Mouse (Mus musculus): ENCODE data around the gene Adm2. TPM values are rescaled to one million over a fixed set of nuclear protein-coding genes. Genes with fewer than 3 reads are reported as not detected.

The Adm2 gene
- total RNA-seq, 2 experiments from 2014 or later, result not detected

DNA sequence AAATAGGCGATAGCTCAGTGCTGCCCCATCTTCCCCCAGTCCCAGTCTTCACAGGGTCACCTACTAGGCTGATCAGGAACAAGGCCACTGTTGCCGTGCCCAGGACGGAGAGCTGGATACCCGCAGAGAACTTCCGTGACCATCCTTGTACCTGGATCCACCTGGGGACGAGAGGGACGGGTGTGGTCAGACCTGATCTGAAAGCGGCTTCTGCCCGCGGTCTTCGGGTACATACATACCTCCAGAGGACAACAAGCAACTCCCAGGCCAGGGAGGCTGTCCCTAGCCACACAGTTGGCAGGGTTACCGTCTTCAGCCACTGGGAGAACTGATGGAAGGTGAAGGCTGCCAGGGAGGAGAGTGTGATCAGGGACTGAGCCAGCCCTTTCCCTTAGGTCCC lies 30.3 kb downstream of the Adm2 start:
- no peak for ATAC-seq (replicated peaks; ENCODE audit: low FRiP score, poor library complexity, severe bottlenecking)

- ATAC-seq (replicated peaks; ENCODE audit: low FRiP score, poor library complexity, severe bottlenecking), result no peak
Observed at GRCm38 (mm10) chr15:89353837-89354236, 31.3 kb downstream of the Adm2 start.

GRCm38 (mm10) chr15:89354455-89354854 lies 31.9 kb downstream of the Adm2 start:
- 0 out of 2 replicates have a peak, but pooled peaks have one; percentile 0 for ATAC-seq (replicated peaks; ENCODE audit: low FRiP score, poor library complexity, severe bottlenecking)

DNA sequence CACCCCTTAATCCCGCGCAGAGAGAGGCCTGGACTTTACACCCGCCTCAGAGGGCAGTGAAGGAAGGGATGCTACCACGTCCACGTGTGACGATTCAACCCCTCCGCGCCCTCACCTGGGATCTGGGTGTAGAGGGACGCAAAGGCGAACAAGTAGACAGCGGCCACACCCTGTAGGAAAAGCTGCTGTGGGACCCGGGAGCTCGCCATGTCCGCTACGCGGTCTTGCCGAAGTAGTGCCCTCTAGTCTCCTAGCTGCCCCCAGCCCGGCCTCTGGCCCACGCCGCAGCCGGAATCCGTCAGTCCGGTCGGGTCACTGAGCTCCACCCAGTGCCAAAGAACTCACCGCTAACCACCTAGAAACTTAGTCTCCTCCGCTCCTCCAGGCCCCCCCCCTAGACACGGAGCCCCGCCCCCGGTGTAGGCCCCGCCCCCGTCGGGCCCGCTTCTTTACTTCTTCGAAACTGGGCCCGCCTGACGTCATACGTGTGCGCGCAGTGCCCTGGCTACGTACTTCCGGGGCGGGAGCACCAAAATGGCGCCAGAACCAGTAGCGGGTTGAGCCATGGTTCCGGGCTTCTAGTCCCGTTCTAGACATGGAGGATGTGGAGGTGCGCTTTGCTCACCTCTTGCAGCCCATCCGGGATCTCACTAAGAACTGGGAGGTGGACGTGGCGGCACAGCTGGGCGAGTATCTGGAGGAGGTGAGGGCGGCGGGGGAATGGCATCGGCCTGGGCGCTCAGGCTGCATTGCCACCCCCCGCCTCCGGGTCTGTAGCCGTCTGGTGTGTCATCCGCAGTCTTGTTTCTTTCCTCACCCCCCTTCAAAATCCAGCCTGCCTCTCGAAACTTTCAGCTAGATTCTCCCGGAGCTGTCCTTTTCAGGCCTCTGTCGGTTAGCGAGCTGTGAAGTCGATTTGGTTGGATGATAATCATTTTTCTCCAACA lies 33.0 kb downstream of the Adm2 start, which contains the start of the genes Lmf2 and Ncaph2:
Lmf2 (minus strand) TSS at position 419 of the 947 bp plus-strand sequence.
Ncaph2 (plus strand) TSS at position 479 of the 947 bp plus-strand sequence.
- ATAC-seq (replicated peaks; ENCODE audit: low FRiP score, poor library complexity, severe bottlenecking), result peak; percentile 77

- peak; percentile 48 for ATAC-seq (replicated peaks; ENCODE audit: low FRiP score, poor library complexity, severe bottlenecking)
Observed at GRCm38 (mm10) chr15:89356372-89356771, 33.9 kb downstream of the Adm2 start.

GRCm38 (mm10) chr15:89358784-89359183 lies 36.3 kb downstream of the Adm2 start:
- ATAC-seq (replicated peaks; ENCODE audit: low FRiP score, poor library complexity, severe bottlenecking), result no peak

DNA sequence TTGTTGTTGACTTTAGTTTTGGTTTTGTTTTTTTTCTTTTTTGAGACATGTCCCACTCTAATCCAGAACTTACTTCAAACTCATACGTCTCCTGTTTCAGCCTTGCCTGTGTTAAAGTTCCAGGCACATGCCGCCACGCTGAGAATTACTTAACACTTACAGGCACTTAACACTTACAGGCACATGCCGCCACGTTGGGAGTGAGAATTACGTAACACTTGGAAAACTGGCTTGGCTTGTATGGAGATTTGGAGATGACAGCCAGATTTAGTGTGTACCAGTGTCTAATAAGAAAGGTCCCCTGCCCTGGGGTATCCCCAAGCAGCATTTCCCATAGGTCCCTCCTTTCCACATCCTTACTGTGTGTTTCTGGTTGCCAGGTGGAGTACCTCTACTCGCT lies 40.5 kb downstream of the Adm2 start:
- ATAC-seq (replicated peaks; ENCODE audit: low FRiP score, poor library complexity, severe bottlenecking), result no peak

- no peak for ATAC-seq (replicated peaks; ENCODE audit: low FRiP score, poor library complexity, severe bottlenecking)
Observed at GRCm38 (mm10) chr15:89365141-89365551, 42.6 kb downstream of the Adm2 start.

DNA sequence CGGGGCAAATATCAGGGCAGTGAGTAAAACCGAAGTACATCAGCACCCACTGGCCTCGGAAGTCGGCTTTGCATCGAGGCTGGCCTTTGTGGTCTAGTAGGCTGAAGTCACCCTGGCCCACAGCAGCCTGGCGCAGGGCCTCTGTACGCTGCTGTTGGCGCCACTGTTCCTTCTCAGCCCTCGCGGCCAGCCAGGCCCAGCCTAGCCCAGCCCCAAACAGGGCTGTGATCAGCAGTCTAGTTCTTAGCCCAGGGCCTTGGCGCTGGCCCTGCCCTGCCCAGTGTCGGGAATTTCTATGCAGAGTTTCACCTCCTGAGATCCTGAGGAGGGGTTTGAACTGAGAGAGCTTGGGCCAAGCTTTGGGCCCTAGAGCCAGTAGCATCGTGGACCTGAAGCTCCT lies 49.5 kb downstream of the Adm2 start:
- ATAC-seq (replicated peaks; ENCODE audit: low FRiP score, poor library complexity, severe bottlenecking), result no peak

GRCm38 (mm10) chr15:89372536-89372935 lies 50.0 kb downstream of the Adm2 start:
- no peak for ATAC-seq (replicated peaks; ENCODE audit: low FRiP score, poor library complexity, severe bottlenecking)

- ATAC-seq (replicated peaks; ENCODE audit: low FRiP score, poor library complexity, severe bottlenecking), result peak; percentile 84
Observed at GRCm38 (mm10) chr15:89373027-89373761, 50.7 kb downstream of the Adm2 start.

DNA sequence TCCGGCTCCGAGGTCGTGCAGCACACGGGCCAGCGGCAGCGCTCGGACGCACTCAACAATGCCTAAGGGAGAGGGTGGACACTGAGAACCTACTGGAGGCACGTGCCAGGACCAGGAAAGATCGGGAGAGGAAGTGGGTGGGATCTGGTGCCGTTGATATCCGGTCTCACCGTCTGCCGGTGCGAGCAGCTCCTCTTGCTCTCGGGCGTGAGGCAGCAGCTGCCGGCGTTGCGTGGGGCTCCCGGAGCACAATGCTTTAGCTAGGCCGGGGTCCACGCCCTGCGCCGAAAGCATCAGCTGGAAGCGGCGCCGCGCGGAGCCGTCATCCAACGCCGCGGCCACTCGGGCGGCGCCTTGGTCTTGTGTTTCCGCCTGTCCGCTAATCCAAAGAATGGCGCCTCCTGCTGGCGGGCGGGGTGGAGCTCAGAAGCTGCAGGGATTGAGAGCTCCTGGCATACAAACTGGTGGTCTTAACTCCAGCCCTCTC lies 51.3 kb downstream of the Adm2 start, which contains the start of gene Sco2:
Sco2 (minus strand) TSS at position 85 of the 487 bp plus-strand sequence.
- peak; percentile 70 for ATAC-seq (replicated peaks; ENCODE audit: low FRiP score, poor library complexity, severe bottlenecking)

Other genes starting within 250 kb of the Adm2 start
- 2.7 and 11.9 TPM in 2 replicates for gene Trabd, start 247.6 kb upstream of the Adm2 start, total RNA-seq (2015; ENCODE audit: low replicate concordance)
- gene Trabd, start 247.6 kb upstream of the Adm2 start, total RNA-seq (2017; ENCODE audit: low replicate concordance), result 6.3 and 8.3 TPM in 2 replicates
- gene Selenoo, start 233.6 kb upstream of the Adm2 start, total RNA-seq (2015; ENCODE audit: low replicate concordance), result 3.8 and 8.8 TPM in 2 replicates
- gene Selenoo, start 233.6 kb upstream of the Adm2 start, total RNA-seq (2017; ENCODE audit: low replicate concordance), result 5.9 and 6.0 TPM in 2 replicates
- gene Tubgcp6, start 199.6 kb upstream of the Adm2 start, total RNA-seq (2015; ENCODE audit: low replicate concordance), result 7.3 and 13.8 TPM in 2 replicates
- gene Tubgcp6, start 199.6 kb upstream of the Adm2 start, total RNA-seq (2017; ENCODE audit: low replicate concordance), result 15.3 and 21.2 TPM in 2 replicates
- gene Hdac10, start 194.0 kb upstream of the Adm2 start, total RNA-seq (2015; ENCODE audit: low replicate concordance), result 1.5 TPM in 1 of 2 replicates, not detected in the other
- gene Hdac10, start 194.0 kb upstream of the Adm2 start, total RNA-seq (2017; ENCODE audit: low replicate concordance), result 1.7 and 2.5 TPM in 2 replicates
- not detected in 2 replicates for gene Mapk12, start 182.0 kb upstream of the Adm2 start, total RNA-seq (2015; ENCODE audit: low replicate concordance)
- gene Mapk12, start 182.0 kb upstream of the Adm2 start, total RNA-seq (2017; ENCODE audit: low replicate concordance), result not detected in 2 replicates
- not detected in 2 replicates for gene Mapk11, start 173.1 kb upstream of the Adm2 start, total RNA-seq (2015; ENCODE audit: low replicate concordance)
- gene Mapk11, start 173.1 kb upstream of the Adm2 start, total RNA-seq (2017; ENCODE audit: low replicate concordance), result 0.17 TPM in 1 of 2 replicates, not detected in the other
- gene Plxnb2, start 141.9 kb upstream of the Adm2 start, total RNA-seq (2015; ENCODE audit: low replicate concordance), result 9.6 and 14.2 TPM in 2 replicates
- gene Plxnb2, start 141.9 kb upstream of the Adm2 start, total RNA-seq (2017; ENCODE audit: low replicate concordance), result 4.9 and 6.9 TPM in 2 replicates
- gene Dennd6b, start 126.2 kb upstream of the Adm2 start, total RNA-seq (2015; ENCODE audit: low replicate concordance), result not detected in 2 replicates
- gene Dennd6b, start 126.2 kb upstream of the Adm2 start, total RNA-seq (2017; ENCODE audit: low replicate concordance), result 0.84 and 1.7 TPM in 2 replicates
- gene Ppp6r2, start 111.2 kb upstream of the Adm2 start, total RNA-seq (2015; ENCODE audit: low replicate concordance), result 18.1 and 19.6 TPM in 2 replicates
- gene Ppp6r2, start 111.2 kb upstream of the Adm2 start, total RNA-seq (2017; ENCODE audit: low replicate concordance), result 26.2 and 47.5 TPM in 2 replicates
- 38.9 and 39.6 TPM in 2 replicates for gene Sbf1, start 7.4 kb upstream of the Adm2 start, total RNA-seq (2015; ENCODE audit: low replicate concordance)
- gene Sbf1, start 7.4 kb upstream of the Adm2 start, total RNA-seq (2017; ENCODE audit: low replicate concordance), result 11.2 and 22.4 TPM in 2 replicates
- not detected in 2 replicates for gene Miox, start 11.7 kb downstream of the Adm2 start, total RNA-seq (2015; ENCODE audit: low replicate concordance)
- gene Miox, start 11.7 kb downstream of the Adm2 start, total RNA-seq (2017; ENCODE audit: low replicate concordance), result not detected in 2 replicates
- 18.6 and 21.3 TPM in 2 replicates for gene Lmf2, start 32.9 kb downstream of the Adm2 start, total RNA-seq (2015; ENCODE audit: low replicate concordance)
- gene Lmf2, start 32.9 kb downstream of the Adm2 start, total RNA-seq (2017; ENCODE audit: low replicate concordance), result 8.3 and 9.1 TPM in 2 replicates
- 30.6 and 48.1 TPM in 2 replicates for gene Ncaph2, start 33.0 kb downstream of the Adm2 start, total RNA-seq (2015; ENCODE audit: low replicate concordance)
- gene Ncaph2, start 33.0 kb downstream of the Adm2 start, total RNA-seq (2017; ENCODE audit: low replicate concordance), result 60.7 and 118 TPM in 2 replicates
- 1.3 and 5.2 TPM in 2 replicates for gene Sco2, start 51.1 kb downstream of the Adm2 start, total RNA-seq (2015; ENCODE audit: low replicate concordance)
- gene Sco2, start 51.1 kb downstream of the Adm2 start, total RNA-seq (2017; ENCODE audit: low replicate concordance), result 0.68 and 2.1 TPM in 2 replicates
- gene Tymp, start 54.3 kb downstream of the Adm2 start, total RNA-seq (2015; ENCODE audit: low replicate concordance), result not detected in 2 replicates
- gene Tymp, start 54.3 kb downstream of the Adm2 start, total RNA-seq (2017; ENCODE audit: low replicate concordance), result not detected in 2 replicates
- gene Odf3b, start 56.6 kb downstream of the Adm2 start, total RNA-seq (2015; ENCODE audit: low replicate concordance), result not detected in 2 replicates
- gene Odf3b, start 56.6 kb downstream of the Adm2 start, total RNA-seq (2017; ENCODE audit: low replicate concordance), result 2.3 TPM in 1 of 2 replicates, not detected in the other
- gene Klhdc7b, start 62.2 kb downstream of the Adm2 start, total RNA-seq (2015; ENCODE audit: low replicate concordance), result not detected in 2 replicates
- not detected in 2 replicates for gene Klhdc7b, start 62.2 kb downstream of the Adm2 start, total RNA-seq (2017; ENCODE audit: low replicate concordance)
- gene Syce3, start 87.8 kb downstream of the Adm2 start, total RNA-seq (2015; ENCODE audit: low replicate concordance), result not detected in 2 replicates
- gene Syce3, start 87.8 kb downstream of the Adm2 start, total RNA-seq (2017; ENCODE audit: low replicate concordance), result not detected in 2 replicates
- gene Cpt1b, start 103.1 kb downstream of the Adm2 start, total RNA-seq (2015; ENCODE audit: low replicate concordance), result 2.1 and 6.9 TPM in 2 replicates
- 0.84 and 4.4 TPM in 2 replicates for gene Cpt1b, start 103.1 kb downstream of the Adm2 start, total RNA-seq (2017; ENCODE audit: low replicate concordance)
- gene C730034F03Rik, start 106.9 kb downstream of the Adm2 start, total RNA-seq (2015; ENCODE audit: low replicate concordance), result 0.58 and 1.0 TPM in 2 replicates
- 1.4 and 5.3 TPM in 2 replicates for gene C730034F03Rik, start 106.9 kb downstream of the Adm2 start, total RNA-seq (2017; ENCODE audit: low replicate concordance)
- not detected in 2 replicates for gene Gm44502, start 107.0 kb downstream of the Adm2 start, total RNA-seq (2015; ENCODE audit: low replicate concordance)
- gene Gm44502, start 107.0 kb downstream of the Adm2 start, total RNA-seq (2017; ENCODE audit: low replicate concordance), result 0.14 TPM in 1 of 2 replicates, not detected in the other
- gene Chkb, start 107.2 kb downstream of the Adm2 start, total RNA-seq (2015; ENCODE audit: low replicate concordance), result 82.0 and 92.2 TPM in 2 replicates
- 28.6 and 30.9 TPM in 2 replicates for gene Chkb, start 107.2 kb downstream of the Adm2 start, total RNA-seq (2017; ENCODE audit: low replicate concordance)
- 0.19 and 0.21 TPM in 2 replicates for gene Mapk8ip2, start 131.2 kb downstream of the Adm2 start, total RNA-seq (2015; ENCODE audit: low replicate concordance)
- 0.14 and 0.34 TPM in 2 replicates for gene Mapk8ip2, start 131.2 kb downstream of the Adm2 start, total RNA-seq (2017; ENCODE audit: low replicate concordance)
- gene Arsa, start 154.7 kb downstream of the Adm2 start, total RNA-seq (2015; ENCODE audit: low replicate concordance), result 0.42 TPM in 1 of 2 replicates, not detected in the other
- 1.5 and 2.2 TPM in 2 replicates for gene Arsa, start 154.7 kb downstream of the Adm2 start, total RNA-seq (2017; ENCODE audit: low replicate concordance)
- 0.63 and 0.77 TPM in 2 replicates for gene Shank3, start 176.9 kb downstream of the Adm2 start, total RNA-seq (2015; ENCODE audit: low replicate concordance)
- 0.98 and 1.0 TPM in 2 replicates for gene Shank3, start 176.9 kb downstream of the Adm2 start, total RNA-seq (2017; ENCODE audit: low replicate concordance)
- not detected in 2 replicates for gene Acr, start 245.6 kb downstream of the Adm2 start, total RNA-seq (2015; ENCODE audit: low replicate concordance)
- gene Acr, start 245.6 kb downstream of the Adm2 start, total RNA-seq (2017; ENCODE audit: low replicate concordance), result not detected in 2 replicates

Data from erythroblast, adult 5-6 weeks (primary cell).